Mouse (Mus musculus): ENCODE measurements at regions not wholly inside any gene's neighbourhood (a gene's known extent, or its start where the extent isn't known, plus 50 kb on each side); places are given as distances from the start of the nearest gene placed in this dataset.

DNA sequence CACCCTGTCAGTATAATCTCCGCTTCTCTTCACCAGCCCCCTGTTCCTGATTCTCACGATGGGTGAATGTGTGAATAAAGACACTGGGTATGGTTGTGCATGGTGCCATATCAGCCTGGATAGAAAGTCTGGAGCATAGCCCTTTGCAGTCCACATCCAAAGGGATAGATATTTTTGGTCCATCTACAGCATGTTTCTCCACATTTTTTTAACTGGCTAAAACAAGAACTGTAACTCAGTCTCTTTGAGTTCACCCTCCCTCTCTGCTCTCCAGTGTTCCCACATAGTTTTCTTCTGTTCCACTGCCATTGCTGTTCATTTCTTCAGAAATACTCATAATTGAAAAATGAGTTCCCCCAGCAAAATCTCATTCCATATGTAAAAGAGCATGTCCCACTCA lies 358.4 kb downstream of the Gm43517 start:
- no peak for TF ChIP-seq POLR2A (IDR thresholded peaks at IDR 0.05; ENCODE audit: low read depth, low read length)
- TF ChIP-seq CTCF (IDR thresholded peaks at IDR 0.05; ENCODE audit: borderline replicate concordance, insufficient read depth, low read length): no peak
